Mouse (Mus musculus): ENCODE data around the gene Sec22c. TPM values are rescaled to one million over a fixed set of nuclear protein-coding genes. Genes with fewer than 3 reads are reported as not detected.

Sec22c gene
- polyA plus RNA-seq, 1 experiment from 2014 or later = 9.5 TPM

- Histone ChIP-seq H3K27ac (ENCODE audit: low read depth) (no peak overlapping the region), H3K9ac (ENCODE audit: low read length) (no peak overlapping the region), H3K4me1 (replicated peaks; ENCODE audit: control insufficient read depth, insufficient read depth, low read length) (0 out of 2 replicates have a peak, but pooled peaks cover 6% of the 10 kb centered on the region), H3K4me2 (ENCODE audit: low read length) (no peak overlapping the region), H3K27me3 (replicated peaks; ENCODE audit: control insufficient read depth, insufficient read depth, low read length) (no peaks in the 10 kb centered on the region), H3K4me3 (ENCODE audit: low read depth, low read length) (no peak overlapping the region), H3K36me3 (ENCODE audit: control insufficient read depth, insufficient read depth, low read length) (peaks cover 14% of the 10 kb centered on the region), H3K9me3 (ENCODE audit: control insufficient read depth, low read length) (no peaks in the 10 kb centered on the region)
- 32% methylated on average over 6 of the region's 6 CpGs for WGBS
- ATAC-seq (replicated peaks; ENCODE audit: low FRiP score, low TSS enrichment, low read depth) (peak; percentile 66), DNase-seq (ENCODE audit: low spot score) (peak; percentile 73)
Observed at GRCm38 (mm10) chr9:121679549-121679948, 25.7 kb downstream of the Sec22c start.

DNA sequence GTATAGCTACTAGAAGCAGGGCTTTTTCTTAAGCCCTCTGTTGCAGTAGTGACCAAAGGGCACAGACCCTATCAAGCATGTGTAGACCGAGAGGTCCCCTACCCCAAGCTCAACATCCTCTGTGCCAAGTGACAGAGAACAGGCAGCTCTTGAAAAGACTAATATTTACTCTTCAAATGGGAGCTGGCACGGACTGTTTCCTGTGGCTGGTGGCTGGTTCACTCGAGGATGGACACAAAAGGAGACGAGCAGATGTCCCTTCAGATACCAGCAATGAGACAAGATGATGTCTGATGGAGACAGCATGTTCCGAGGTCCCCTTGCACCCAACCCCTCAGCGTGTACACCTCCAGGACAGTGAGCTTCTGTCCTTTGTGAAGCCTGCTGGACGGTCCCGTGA is 27.8 kb downstream of the Sec22c start:
- Histone ChIP-seq H3K4me3 (ENCODE audit: low read depth, low read length) (no peak overlapping the region), H3K36me3 (ENCODE audit: control insufficient read depth, insufficient read depth, low read length) (no peaks in the 10 kb centered on the region), H3K27me3 (replicated peaks; ENCODE audit: control insufficient read depth, insufficient read depth, low read length) (no peaks in the 10 kb centered on the region), H3K27ac (ENCODE audit: low read depth) (no peak overlapping the region), H3K4me1 (replicated peaks; ENCODE audit: control insufficient read depth, insufficient read depth, low read length) (0 out of 2 replicates have a peak, but pooled peaks cover 6% of the 10 kb centered on the region), H3K4me2 (ENCODE audit: low read length) (no peak overlapping the region), H3K9ac (ENCODE audit: low read length) (no peak overlapping the region), H3K9me3 (ENCODE audit: control insufficient read depth, low read length) (no peaks in the 10 kb centered on the region)
- 30% methylated on average over 8 of the region's 8 CpGs for WGBS
- ATAC-seq (replicated peaks; ENCODE audit: low FRiP score, low TSS enrichment, low read depth) (no peak), DNase-seq (ENCODE audit: low spot score) (no peak)

DNA sequence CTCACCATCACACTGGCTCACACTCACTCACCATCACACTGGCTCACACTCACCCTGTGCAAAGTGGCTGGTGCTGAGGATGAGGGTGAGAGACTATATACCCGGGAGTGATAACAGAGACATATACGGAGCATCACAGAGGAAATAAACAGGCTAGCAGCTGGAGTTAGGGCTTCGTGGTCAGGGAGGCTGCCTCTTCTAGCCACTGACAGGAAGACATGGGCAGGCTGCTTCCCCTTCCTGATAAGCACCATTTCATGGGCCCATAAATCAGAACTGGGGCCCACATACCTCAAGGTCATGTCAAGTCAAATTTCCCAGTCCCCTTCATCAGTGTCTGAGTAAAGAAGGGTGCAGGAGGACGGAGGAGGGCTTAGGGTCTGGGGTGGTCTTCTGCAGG is 28.2 kb downstream of the Sec22c start:
- Histone ChIP-seq H3K9ac (ENCODE audit: low read length) (no peak overlapping the region), H3K27ac (ENCODE audit: low read depth) (no peak overlapping the region), H3K9me3 (ENCODE audit: control insufficient read depth, low read length) (no peaks in the 10 kb centered on the region), H3K4me3 (ENCODE audit: low read depth, low read length) (no peak overlapping the region), H3K27me3 (replicated peaks; ENCODE audit: control insufficient read depth, insufficient read depth, low read length) (no peaks in the 10 kb centered on the region), H3K36me3 (ENCODE audit: control insufficient read depth, insufficient read depth, low read length) (no peaks in the 10 kb centered on the region), H3K4me1 (replicated peaks; ENCODE audit: control insufficient read depth, insufficient read depth, low read length) (peaks cover 6% of the 10 kb centered on the region; the same call in 1 of the 2 replicates), H3K4me2 (ENCODE audit: low read length) (no peak overlapping the region)
- ATAC-seq (replicated peaks; ENCODE audit: low FRiP score, low TSS enrichment, low read depth) (no peak), DNase-seq (ENCODE audit: low spot score) (no peak)
- WGBS = 16% methylated on average over 4 of the region's 4 CpGs

DNA sequence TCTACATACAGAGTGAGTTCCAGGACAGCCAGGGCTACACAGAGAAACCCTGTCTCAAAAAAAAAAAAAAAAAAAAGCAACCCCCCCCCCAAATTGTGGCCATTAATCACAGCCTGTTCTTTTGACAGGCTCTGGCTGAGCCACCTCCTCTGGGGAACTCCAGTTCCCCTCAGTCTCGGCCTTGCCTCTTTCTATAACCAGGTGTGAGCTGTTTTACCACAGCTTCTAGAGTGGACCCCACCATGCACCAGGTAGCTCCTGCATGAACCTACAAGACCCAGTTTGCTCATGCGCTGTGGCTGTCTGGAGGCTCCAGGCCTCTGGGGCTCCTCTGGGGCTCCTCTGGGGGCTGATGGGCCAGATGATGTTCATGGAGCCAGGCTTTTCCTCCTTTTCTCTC is 29.7 kb downstream of the Sec22c start:
- Histone ChIP-seq H3K4me2 (ENCODE audit: low read length) (no peak overlapping the region), H3K27ac (ENCODE audit: low read depth) (no peak overlapping the region), H3K4me1 (replicated peaks; ENCODE audit: control insufficient read depth, insufficient read depth, low read length) (peaks cover 6% of the 10 kb centered on the region; the same call in 1 of the 2 replicates), H3K9me3 (ENCODE audit: control insufficient read depth, low read length) (no peaks in the 10 kb centered on the region), H3K9ac (ENCODE audit: low read length) (no peak overlapping the region), H3K27me3 (replicated peaks; ENCODE audit: control insufficient read depth, insufficient read depth, low read length) (peaks cover 5% of the 10 kb centered on the region), H3K4me3 (ENCODE audit: low read depth, low read length) (no peak overlapping the region), H3K36me3 (ENCODE audit: control insufficient read depth, insufficient read depth, low read length) (no peaks in the 10 kb centered on the region)
- no peak for ATAC-seq (replicated peaks; ENCODE audit: low FRiP score, low TSS enrichment, low read depth)
- DNase-seq (ENCODE audit: low spot score) = no peak
- 78% methylated on average over 2 of the region's 2 CpGs for WGBS

- peaks cover 8% of the 10 kb centered on the region for H3K27me3 ChIP-seq (replicated peaks; ENCODE audit: control insufficient read depth, insufficient read depth, low read length)
- H3K36me3 ChIP-seq (ENCODE audit: control insufficient read depth, insufficient read depth, low read length) = no peaks in the 10 kb centered on the region
- no peaks in the 10 kb centered on the region for H3K9me3 ChIP-seq (ENCODE audit: control insufficient read depth, low read length)
- H3K4me2 ChIP-seq (ENCODE audit: low read length) = no peak overlapping the region
- no peak overlapping the region for H3K4me3 ChIP-seq (ENCODE audit: low read depth, low read length)
- no peak for DNase-seq (ENCODE audit: low spot score)
- H3K4me1 ChIP-seq (replicated peaks; ENCODE audit: control insufficient read depth, insufficient read depth, low read length) = peaks cover 6% of the 10 kb centered on the region; the same call in 1 of the 2 replicates
- no peak overlapping the region for H3K9ac ChIP-seq (ENCODE audit: low read length)
- 83% methylated on average over 9 of the region's 9 CpGs for WGBS
- no peak overlapping the region for H3K27ac ChIP-seq (ENCODE audit: low read depth)
- no peak for ATAC-seq (replicated peaks; ENCODE audit: low FRiP score, low TSS enrichment, low read depth)
Observed at GRCm38 (mm10) chr9:121675011-121675410, 30.3 kb downstream of the Sec22c start.

DNA sequence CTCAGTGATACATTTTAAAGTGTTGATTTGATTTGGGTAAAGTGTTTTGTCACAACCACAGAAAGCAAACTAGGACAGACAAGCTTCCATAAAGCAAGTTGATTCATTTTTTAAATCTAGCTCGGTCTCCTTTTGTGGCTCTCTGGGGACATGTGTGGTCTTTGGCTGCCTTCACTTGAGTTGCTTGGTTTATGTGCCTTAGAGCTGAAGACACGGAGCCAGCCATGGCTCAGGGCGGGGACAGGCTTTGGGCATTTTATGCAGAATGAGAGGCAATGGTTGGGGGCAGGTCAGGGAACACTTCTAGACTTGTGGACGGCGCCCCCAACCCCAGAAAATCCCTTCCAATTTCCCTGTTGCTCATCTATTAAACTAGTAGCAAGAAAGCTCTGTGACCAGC is 31.6 kb downstream of the Sec22c start:
- H3K9ac ChIP-seq (ENCODE audit: low read length) = no peak overlapping the region
- peaks cover 14% of the 10 kb centered on the region for H3K27me3 ChIP-seq (replicated peaks; ENCODE audit: control insufficient read depth, insufficient read depth, low read length)
- H3K4me1 ChIP-seq (replicated peaks; ENCODE audit: control insufficient read depth, insufficient read depth, low read length) = peaks cover 12% of the 10 kb centered on the region; the same call in 1 of the 2 replicates
- ATAC-seq (replicated peaks; ENCODE audit: low FRiP score, low TSS enrichment, low read depth) (no peak), DNase-seq (ENCODE audit: low spot score) (no peak)
- H3K9me3 ChIP-seq (ENCODE audit: control insufficient read depth, low read length) = no peaks in the 10 kb centered on the region
- H3K36me3 ChIP-seq (ENCODE audit: control insufficient read depth, insufficient read depth, low read length) = no peaks in the 10 kb centered on the region
- no peak overlapping the region for H3K27ac ChIP-seq (ENCODE audit: low read depth)
- 87% methylated on average over 5 of the region's 5 CpGs for WGBS
- no peak overlapping the region for H3K4me2 ChIP-seq (ENCODE audit: low read length)
- H3K4me3 ChIP-seq (ENCODE audit: low read depth, low read length) = no peak overlapping the region

GRCm38 (mm10) chr9:121672311-121672710 is 33.0 kb downstream of the Sec22c start:
- DNase-seq (ENCODE audit: low spot score) = no peak
- no peak for ATAC-seq (replicated peaks; ENCODE audit: low FRiP score, low TSS enrichment, low read depth)
- no peak overlapping the region for H3K9ac ChIP-seq (ENCODE audit: low read length)
- H3K27ac ChIP-seq (ENCODE audit: low read depth) = no peak overlapping the region
- H3K4me3 ChIP-seq (ENCODE audit: low read depth, low read length) = no peak overlapping the region
- 48% methylated on average over 5 of the region's 5 CpGs for WGBS
- no peaks in the 10 kb centered on the region for H3K9me3 ChIP-seq (ENCODE audit: control insufficient read depth, low read length)
- no peak overlapping the region for H3K4me2 ChIP-seq (ENCODE audit: low read length)
- H3K27me3 ChIP-seq (replicated peaks; ENCODE audit: control insufficient read depth, insufficient read depth, low read length) = peaks cover 19% of the 10 kb centered on the region
- peaks cover 11% of the 10 kb centered on the region; the same call in 1 of the 2 replicates for H3K4me1 ChIP-seq (replicated peaks; ENCODE audit: control insufficient read depth, insufficient read depth, low read length)
- H3K36me3 ChIP-seq (ENCODE audit: control insufficient read depth, insufficient read depth, low read length) = no peaks in the 10 kb centered on the region

GRCm38 (mm10) chr9:121671300-121671699 is 34.0 kb downstream of the Sec22c start:
- Histone ChIP-seq H3K9ac (ENCODE audit: low read length) (no peak overlapping the region), H3K4me2 (ENCODE audit: low read length) (no peak overlapping the region), H3K4me1 (replicated peaks; ENCODE audit: control insufficient read depth, insufficient read depth, low read length) (peaks cover 7% of the 10 kb centered on the region; the same call in 1 of the 2 replicates), H3K36me3 (ENCODE audit: control insufficient read depth, insufficient read depth, low read length) (no peaks in the 10 kb centered on the region), H3K27me3 (replicated peaks; ENCODE audit: control insufficient read depth, insufficient read depth, low read length) (peaks cover 19% of the 10 kb centered on the region), H3K9me3 (ENCODE audit: control insufficient read depth, low read length) (no peaks in the 10 kb centered on the region), H3K4me3 (ENCODE audit: low read depth, low read length) (no peak overlapping the region), H3K27ac (ENCODE audit: low read depth) (no peak overlapping the region)
- DNase-seq (ENCODE audit: low spot score) (peak; percentile 70), ATAC-seq (replicated peaks; ENCODE audit: low FRiP score, low TSS enrichment, low read depth) (no peak)
- 24% methylated on average over 7 of the region's 7 CpGs for WGBS

- Histone ChIP-seq H3K27me3 (replicated peaks; ENCODE audit: control insufficient read depth, insufficient read depth, low read length) (peaks cover 19% of the 10 kb centered on the region), H3K36me3 (ENCODE audit: control insufficient read depth, insufficient read depth, low read length) (no peaks in the 10 kb centered on the region), H3K27ac (ENCODE audit: low read depth) (no peak overlapping the region), H3K9ac (ENCODE audit: low read length) (0 out of 2 replicates have a peak overlapping the region, but pooled peaks have one; percentile 27), H3K4me3 (ENCODE audit: low read depth, low read length) (peak overlapping the region; percentile 17), H3K4me1 (replicated peaks; ENCODE audit: control insufficient read depth, insufficient read depth, low read length) (peaks cover 7% of the 10 kb centered on the region; the same call in 1 of the 2 replicates), H3K4me2 (ENCODE audit: low read length) (peak overlapping the region; percentile 61), H3K9me3 (ENCODE audit: control insufficient read depth, low read length) (no peaks in the 10 kb centered on the region)
- ATAC-seq (replicated peaks; ENCODE audit: low FRiP score, low TSS enrichment, low read depth) (peak; percentile 56), DNase-seq (ENCODE audit: low spot score) (peak; percentile 85)
- WGBS = under 1% methylated on average over 28 of the region's 28 CpGs
Observed at GRCm38 (mm10) chr9:121669348-121669791, 35.9 kb downstream of the Sec22c start.
